Mouse (Mus musculus): ENCODE measurements around the gene Cpt1c.

Gene Cpt1c

DNA sequence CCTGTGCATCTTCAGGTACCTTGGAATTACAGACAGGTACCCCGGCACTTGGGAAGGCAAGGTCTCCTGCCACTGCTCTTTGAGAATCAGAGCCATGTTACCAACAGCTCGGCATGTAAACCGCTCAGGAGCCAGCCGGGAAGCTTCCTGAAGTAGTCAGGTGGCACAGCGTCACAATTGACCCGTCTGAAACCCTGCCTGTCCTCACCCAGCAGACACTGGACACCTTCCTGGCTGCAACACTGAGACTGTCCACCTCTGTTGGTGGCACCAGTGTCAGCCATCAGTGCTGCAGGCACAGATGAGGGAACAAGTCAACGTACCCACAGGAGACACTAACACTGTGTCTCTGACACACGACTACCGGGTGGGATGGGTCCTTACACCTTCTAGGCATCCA is 59.3 kb downstream of the Cpt1c start:
- DNase-seq: no peak

DNA sequence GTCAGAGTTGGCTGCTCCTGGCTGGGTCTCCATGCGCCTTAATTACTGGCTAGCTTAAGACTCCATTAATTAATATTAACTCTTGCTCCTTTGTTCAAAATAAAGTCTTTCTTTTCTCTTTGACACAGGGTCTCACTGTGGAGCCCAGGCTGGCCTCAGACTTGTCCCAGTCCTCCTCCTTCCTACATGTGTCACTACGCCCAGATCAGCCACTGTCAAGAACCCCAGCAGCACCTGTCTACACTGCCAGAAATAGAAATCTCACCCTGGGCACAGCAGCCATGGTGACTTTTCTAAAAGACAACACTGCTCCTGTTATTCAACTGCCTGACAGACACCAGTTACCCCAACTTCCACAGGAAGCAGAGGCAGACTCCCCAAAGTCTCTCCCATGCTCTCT is 60.3 kb downstream of the Cpt1c start:
- DNase-seq: no peak
